Mouse (Mus musculus): ENCODE measurements at regions not wholly inside any gene's neighbourhood (a gene's known extent, or its start where the extent isn't known, plus 50 kb on each side); places are given as distances from the start of the nearest gene placed in this dataset.
A peak's percentile ranks its signal among the peaks of the same experiment; 100 is the strongest.

DNA sequence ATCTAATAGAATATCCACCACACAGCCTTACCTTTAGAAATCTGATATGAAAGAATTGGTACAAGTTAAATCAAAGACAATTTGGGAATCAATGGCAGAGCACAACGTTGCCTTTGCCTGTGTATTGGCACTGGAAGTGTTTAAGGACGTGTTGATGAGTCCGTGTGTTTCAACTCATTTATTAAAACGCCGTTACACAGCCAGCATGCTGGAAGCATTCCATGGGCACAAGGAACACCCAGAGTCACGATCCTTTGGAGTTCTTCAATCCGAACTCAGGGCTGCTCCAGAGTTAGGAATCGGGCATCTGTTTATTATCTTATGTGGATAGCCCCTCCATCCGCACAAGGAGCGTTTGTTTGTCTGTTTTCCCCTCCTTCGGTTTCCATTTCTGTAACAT lies 244.2 kb downstream of the Hs3st3b1 start:
- intact Hi-C loops (cut with DNase I), result no loop called here
- no peak for DNase-seq (ENCODE audit: low spot score in 2 of 2)

DNA sequence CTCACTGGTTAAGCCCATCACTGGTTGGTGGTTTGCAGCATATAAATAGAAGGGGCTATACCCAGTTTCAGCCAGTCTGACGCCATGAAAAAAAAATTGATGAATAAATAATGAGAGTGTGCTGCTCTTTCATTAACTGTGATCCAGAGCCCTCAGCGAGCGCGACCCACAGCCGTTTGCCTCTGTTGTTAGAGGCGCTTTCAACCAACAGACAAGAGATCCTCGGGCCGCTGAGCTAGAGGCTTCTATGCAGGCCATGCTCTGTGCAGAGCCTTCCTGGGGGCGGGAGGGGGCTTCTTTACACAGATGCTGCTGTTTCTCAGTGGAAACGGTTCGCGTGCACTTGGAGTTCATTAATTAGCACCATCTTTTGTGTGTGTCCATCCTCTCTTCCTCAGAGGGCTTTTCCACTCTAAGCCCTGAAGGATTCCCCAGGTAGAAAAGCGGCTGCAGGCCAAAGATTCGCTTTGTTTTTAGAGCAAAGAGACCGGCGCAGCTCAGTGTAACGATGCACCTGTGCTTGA lies 243.6 kb downstream of the Hs3st3b1 start:
- intact Hi-C loops (cut with DNase I), result no loop called here
- no peak for DNase-seq (ENCODE audit: low spot score in 2 of 2)

- intact Hi-C loops (cut with DNase I), result no loop called here
- no peak for DNase-seq (ENCODE audit: low spot score in 2 of 2)
These were observed 242.6 kb downstream of the Hs3st3b1 start for GRCm38 (mm10) chr11:63679491-63679890.

DNA sequence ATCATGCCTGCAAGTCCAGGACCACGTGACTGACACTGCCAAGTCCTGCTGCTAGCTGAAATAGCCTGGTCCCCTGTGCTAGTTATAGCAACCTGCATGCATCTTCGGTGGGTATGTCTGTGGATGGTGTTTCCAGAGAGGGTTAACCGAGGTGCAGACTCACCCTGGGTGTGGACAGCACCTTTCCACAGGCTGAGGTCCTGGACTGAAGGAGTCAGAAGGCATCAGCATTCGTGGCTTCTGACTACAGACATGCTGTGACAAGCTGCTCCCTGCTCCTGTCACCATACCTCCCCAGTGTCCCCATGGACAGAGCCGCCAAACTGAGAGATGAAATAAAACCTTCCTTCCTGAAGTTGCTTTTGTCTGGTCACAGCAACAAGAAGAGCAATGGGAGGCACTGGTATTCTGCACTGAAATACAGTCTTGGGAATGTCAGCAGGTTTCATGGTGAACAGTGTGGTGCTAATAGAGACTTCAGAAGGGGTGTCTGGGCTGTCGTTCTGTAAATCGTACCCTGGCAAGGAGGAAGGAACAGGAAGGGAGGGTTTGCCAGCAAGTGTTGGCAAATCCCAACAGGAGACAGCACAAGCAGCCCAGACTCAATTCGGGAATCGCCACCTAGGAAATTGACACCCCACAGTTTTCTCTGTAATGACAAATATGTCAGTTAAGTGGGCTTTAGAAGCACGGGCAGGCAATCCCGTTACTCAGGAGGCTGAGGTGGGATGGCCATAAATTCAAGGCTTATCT lies 237.7 kb downstream of the Hs3st3b1 start:
- no peak for DNase-seq (ENCODE audit: low spot score in 2 of 2)
- intact Hi-C loops (cut with DNase I), result no loop called here

DNA sequence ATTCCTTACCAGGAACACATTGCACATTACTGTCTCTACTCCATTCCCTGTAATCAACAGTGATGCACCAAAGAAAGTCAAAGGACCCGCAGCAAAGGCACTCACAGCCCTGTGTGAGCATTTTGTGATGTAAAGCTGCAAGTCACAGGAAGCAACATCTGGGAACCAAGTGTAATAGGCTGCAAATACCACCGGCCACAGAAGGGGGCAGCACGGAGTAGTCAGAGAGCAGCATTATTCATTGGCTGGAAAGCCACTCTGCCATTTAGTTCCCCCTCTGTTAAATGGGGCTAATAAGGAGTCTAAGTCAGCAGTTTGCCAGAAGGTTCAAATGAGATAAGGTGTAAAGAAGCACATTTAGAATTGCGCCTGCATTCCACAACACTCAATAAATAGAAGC lies 231.0 kb downstream of the Hs3st3b1 start:
- DNase-seq (ENCODE audit: low spot score in 2 of 2), result peak; percentile 11 to 19
- intact Hi-C loops (cut with DNase I), result no loop called here

- DNase-seq (ENCODE audit: low spot score in 2 of 2), result no peak
- intact Hi-C loops (cut with DNase I), result no loop called here
These were observed 217.0 kb downstream of the Hs3st3b1 start for GRCm38 (mm10) chr11:63704995-63705580.

DNA sequence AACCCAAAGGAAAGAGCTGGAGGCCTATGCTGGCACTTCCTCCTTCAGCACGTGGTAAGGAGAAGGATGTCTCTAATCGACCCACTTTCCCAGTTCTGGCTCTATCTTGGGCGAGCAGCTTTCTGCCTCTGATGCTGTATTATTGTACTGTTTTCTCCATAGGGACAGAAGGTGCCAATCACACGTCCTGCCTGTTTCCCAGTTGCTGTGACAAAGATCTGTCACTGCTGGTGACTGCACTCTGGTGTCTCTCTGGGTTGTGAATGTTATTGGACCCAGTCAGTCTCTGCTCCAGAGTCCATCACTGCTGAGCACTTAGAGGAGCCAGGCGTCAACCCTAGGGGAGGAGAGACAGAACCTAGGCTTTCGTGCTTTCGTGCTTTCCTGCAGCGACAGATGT lies 216.0 kb downstream of the Hs3st3b1 start:
- intact Hi-C loops (cut with DNase I), result no loop called here
- DNase-seq (ENCODE audit: low spot score in 2 of 2), result no peak

DNA sequence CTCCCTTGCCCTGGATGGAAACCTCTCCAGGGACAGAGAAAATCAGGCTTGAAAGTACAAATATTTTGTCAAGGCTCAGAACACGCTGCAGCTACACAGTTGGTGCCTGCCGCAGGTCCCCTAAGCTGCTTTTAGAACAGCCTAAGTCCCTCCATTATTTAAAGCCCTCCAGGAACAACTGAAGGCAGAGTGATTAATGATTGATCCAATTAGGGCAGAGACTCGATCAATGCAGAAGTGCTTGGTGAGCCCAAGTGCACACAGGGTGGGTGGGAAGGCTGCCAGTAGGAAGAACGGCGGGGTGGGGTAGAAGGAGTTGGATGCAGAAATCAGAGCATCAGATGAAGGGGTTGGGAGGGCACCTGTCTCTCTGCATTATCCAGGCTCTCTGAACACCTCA lies 215.0 kb downstream of the Hs3st3b1 start:
- no peak for DNase-seq (ENCODE audit: low spot score in 2 of 2)
- intact Hi-C loops (cut with DNase I), result no loop called here

GRCm38 (mm10) chr11:63708412-63708811 lies 213.7 kb downstream of the Hs3st3b1 start:
- intact Hi-C loops (cut with DNase I), result no loop called here

DNA sequence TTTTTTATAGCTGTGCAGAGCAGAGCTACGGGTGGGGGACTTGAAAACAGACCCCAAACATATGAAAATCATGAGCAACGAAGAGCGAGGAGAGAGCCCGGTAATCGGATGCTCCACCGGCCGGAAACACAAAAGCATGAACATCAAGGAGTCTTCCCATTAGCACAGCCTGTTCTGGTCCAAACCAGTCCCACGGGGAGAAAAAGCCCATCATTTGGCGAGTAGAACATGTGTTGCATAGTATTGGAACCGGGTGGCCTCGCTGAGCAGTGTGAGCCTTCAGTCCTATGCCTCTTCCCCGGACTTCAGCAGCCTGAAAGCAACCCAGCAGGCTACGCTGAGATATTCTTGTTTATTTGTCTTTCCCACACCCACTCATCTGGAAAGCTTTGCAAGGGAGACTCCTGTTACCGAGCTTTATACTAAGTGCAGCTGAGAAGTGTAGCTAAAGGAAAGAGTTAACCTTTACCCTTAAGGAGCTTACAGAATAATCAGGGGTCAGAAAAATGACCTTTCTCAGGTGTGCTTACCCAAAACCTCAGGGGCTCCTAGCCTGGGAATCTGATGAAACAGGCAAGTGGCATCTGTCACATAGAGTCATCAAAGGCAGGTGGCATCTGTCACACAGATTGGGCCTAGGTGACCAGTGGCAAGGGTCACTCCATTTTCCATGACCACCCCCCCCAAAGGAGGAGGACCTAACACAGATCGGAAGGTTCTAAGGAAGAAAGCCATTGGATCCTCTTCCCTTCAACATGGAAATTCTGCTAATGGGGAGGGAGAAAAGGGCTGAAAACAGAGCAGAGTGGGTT lies 209.8 kb downstream of the Hs3st3b1 start:
- DNase-seq (ENCODE audit: low spot score in 2 of 2), result no peak

More at GRCm38 (mm10) chr11:63708412-63708811, 213.7 kb downstream of the Hs3st3b1 start:
- peak; percentile 45 to 64 for DNase-seq (ENCODE audit: low spot score in 2 of 2)

DNA sequence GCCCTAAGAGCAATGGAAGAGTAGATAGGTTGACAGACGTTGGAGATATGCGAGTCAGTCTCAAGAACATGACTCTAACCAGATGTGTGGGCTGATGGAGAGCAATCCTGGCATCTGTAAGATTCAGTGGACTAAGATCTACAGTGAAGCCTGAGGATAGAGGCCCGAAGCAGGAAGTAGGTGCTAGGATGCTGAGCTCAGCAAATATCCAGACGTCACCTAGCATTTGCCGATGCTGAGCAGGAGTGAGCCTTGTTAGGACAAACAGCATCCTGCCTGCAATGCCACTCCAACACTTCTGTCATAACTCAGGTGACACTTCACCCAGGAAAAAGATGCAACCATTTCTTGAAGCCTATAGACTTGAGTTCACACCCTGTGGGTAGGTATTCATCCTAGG lies 199.8 kb downstream of the Hs3st3b1 start:
- no peak for DNase-seq (ENCODE audit: low spot score in 2 of 2)
- intact Hi-C loops (cut with DNase I), result no loop called here

More for the DNA sequence above, 209.8 kb downstream of the Hs3st3b1 start:
- intact Hi-C loops (cut with DNase I), result no loop called here

DNA sequence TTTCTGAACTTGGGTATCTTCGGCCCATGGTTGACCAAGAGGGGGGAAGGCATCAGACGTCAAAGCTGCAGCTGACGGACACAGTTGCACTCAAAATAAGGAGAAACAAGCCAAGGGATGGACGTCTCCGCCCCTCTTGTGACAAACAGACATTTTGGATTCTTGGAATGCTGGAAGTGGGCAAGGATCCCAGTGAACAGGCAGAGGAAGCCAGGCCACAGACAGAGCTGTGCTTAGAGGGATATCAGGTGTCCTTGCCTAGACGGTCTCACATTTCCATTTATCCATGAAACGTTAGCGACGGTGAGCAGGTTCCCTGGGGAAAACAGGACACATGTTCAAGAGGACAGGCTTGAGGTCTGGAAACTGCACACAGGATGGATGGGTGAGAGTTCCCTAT lies 191.2 kb downstream of the Hs3st3b1 start:
- intact Hi-C loops (cut with DNase I), result no loop called here
- DNase-seq (ENCODE audit: low spot score in 2 of 2), result no peak

DNA sequence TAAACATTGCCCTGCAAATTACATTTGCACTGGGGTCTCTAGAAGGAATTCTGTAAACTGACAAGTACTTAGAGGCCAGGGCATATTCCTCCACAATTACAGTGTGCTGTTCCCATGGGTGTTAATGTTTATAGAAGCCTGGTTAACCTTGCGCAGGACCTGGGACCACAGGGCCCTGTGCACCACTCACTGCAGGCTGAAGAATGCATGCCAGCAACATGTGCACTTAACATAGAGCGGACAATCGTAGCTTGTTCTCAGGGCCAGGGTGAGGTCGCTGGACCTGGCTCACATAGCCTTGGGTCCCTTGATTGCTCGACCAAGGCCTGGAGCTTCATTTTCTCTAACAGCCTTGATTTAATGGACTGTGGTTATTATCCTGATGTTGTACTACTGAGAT lies 168.8 kb downstream of the Hs3st3b1 start:
- DNase-seq (ENCODE audit: low spot score in 2 of 2), result no peak
- intact Hi-C loops (cut with DNase I), result no loop called here

DNA sequence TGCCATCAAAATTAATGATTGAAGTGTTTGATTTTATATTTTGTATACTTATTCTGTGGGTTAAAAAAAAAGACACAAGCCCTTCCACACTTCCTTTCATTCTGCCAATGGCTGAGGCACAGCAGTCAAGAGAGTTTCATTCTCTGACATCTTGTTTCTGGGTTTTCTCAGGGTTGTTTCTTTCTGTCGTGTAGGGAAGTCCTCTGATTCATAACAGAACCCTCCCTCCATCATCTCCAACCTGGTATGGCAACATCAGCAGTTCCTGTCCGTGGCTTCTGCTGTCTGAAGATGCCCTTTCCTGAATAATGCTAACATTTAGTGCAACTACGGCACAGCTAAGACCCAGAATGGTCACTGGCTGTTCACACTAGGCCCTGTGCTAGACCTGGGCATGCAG lies 167.3 kb downstream of the Hs3st3b1 start:
- DNase-seq (ENCODE audit: low spot score in 2 of 2), result no peak
- intact Hi-C loops (cut with DNase I), result no loop called here

DNA sequence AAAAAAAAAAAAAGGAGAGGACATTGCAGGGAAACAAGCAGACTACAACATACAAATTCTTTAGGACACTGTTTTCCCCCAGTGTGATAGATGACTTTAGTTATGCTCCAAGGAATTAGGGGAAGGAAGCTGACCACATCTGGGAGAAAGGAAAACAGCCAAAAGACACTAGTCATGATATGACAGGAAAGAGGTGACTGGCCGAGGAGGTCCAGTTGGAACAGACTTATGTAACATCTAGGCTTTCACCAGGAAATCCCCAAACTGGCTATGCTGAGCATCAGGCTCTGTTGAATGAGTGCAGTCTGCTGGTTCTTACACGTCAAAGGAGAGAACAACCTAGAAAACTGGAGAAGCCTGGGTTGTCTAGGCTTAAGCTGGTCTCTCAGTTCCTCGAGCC lies 163.8 kb downstream of the Hs3st3b1 start:
- DNase-seq (ENCODE audit: low spot score in 2 of 2), result no peak
- intact Hi-C loops (cut with DNase I), result no loop called here

DNA sequence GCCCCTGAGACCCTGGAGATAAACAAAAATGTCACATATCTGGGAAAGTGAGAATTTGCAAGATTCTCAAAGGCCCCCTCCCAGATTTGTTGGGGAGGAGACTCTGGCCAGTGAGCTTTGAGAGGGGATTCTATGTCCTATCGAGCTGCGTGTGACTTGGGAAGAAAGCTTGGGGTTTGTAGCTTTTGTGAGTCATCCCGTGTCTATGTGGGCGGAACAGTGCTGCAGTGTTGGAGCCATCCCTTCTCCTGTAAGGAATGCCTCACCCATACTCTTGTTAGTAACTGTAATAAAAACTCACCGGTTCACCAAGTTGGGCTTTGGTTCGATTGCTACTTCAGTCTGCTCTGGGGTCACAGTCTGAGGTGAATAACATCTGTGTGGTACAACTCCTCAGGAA lies 160.5 kb downstream of the Hs3st3b1 start:
- intact Hi-C loops (cut with DNase I), result no loop called here
- peak; percentile 8 to 33 for DNase-seq (ENCODE audit: low spot score in 2 of 2)

DNA sequence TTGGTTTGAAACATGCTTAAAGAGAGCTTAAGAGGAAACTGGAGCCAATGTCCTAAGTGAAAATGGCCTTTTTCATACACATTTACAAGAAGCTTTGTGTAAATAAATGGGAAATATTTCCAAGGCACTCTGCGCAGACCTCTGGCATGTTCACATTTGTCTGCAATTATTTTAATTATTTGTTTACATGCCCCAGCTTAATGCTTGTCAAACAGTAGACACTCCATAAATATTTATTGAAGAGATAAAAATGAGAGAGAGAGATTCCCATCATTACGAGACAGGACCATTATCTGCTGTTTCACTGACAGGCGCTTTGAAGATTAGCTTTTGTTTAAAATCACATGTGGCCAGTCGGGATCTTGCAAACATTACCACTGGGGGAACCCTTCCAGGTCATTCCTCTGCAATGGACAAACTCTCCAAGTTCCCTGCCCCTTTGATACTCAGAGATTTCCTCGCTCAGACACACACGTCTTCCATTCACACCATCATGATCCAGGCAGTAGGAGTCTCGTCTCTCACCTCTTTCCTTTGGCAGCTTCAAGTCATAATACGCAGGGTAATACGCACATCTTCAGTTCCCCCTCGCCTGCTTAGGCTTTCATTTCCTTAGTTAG lies 154.3 kb downstream of the Hs3st3b1 start:
- intact Hi-C loops (cut with DNase I), result no loop called here

DNA sequence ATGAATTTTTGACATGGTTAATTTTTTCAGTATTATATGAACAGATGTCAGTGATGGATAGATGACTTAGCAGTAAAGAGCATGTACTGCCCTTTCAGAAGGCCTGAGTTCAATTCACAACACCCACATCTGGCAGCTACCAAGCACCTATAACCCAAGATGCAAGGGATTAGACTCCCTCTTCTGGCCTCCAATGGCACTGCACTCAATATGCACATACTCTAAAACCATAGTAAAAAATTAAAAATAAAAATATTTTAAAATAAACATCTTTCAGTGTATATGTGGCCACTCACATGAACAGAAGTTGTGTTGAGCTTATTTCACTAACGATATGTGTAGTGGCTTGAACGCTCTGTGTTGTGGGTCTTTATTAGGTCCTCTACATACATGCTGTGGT lies 152.4 kb downstream of the Hs3st3b1 start:
- DNase-seq (ENCODE audit: low spot score in 2 of 2), result no peak
- intact Hi-C loops (cut with DNase I), result no loop called here

More for the DNA sequence above, 154.3 kb downstream of the Hs3st3b1 start:
- no peak for DNase-seq (ENCODE audit: low spot score in 2 of 2)

DNA sequence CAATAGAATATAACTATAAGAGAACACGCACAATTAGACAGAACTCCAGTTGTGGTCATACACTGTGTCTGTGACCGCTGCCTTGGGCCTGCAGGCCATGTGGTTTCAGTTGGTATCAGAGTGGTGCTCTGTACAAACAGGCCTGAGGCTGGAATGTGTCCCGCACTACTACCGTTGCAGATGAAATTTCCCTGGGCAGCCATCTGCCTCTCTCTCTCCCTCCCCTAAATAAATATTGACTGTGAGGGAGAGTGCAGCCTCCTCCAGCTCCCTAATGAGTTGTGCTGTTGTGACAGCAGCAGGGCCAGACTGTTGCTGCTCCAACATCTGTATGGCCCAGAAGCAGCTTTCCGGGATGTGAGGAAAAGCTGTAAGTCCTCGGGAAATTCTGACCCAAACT lies 146.7 kb downstream of the Hs3st3b1 start:
- intact Hi-C loops (cut with DNase I), result no loop called here
- no peak for DNase-seq (ENCODE audit: low spot score in 2 of 2)

DNA sequence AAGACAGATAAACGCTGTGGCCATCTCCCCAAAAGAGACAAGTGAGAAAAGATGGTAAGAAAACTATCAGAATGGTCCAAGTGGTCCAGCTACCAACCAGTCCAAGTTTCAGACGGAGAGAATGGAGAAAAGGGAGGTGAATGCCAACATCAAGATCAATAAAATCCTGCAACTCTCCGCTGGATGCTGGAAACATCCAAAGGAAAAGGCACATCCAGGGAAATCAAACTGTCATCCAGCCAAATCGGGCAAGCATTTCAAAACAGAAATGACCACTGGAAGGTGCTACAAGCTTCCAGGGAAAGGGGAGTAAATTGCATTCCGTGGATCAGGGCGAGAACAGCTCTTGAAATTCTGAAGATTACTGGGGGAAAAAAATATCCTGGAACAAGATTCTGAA lies 142.7 kb downstream of the Hs3st3b1 start:
- intact Hi-C loops (cut with DNase I), result no loop called here

More for the DNA sequence above, 142.7 kb downstream of the Hs3st3b1 start:
- DNase-seq (ENCODE audit: low spot score in 2 of 2), result no peak

Data from left cerebral cortex, postnatal 14 days (tissue).